Mouse (Mus musculus): ENCODE measurements around the gene Wdr72.

Wdr72 gene

DNA sequence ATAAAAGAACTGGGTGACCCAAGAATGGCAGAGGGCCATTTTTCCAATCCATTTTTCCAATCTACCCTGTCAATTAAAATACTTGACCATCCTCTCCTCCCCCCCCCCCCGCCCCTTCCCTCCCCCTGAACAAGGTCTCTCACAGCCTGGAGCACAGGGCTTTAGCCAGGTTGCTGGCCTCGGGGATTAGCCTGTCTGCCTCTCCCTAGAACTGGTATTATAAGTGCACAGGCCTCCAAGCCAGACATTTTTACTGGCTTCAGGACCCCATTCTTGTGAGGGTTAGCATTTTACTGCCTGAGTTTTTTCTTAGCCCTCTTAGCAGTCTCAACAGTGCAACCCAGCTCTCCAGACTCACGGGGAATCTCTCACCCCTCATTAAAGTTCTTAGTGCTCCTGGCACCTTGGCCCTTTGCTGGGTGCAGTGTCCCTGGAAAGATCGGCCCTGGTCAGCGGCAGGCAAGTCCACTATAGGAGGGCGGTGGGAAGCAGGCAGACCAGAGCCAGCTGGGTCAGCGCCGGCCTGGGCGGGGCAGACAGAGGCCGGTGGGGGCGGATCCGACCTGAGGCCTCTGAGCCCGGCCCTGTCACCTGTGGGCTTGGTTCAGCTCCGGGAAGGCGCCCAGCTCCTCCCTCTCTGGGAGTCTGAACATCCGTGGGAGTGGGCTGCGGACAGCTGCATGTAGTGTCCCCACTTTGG is at the start of gene Wdr72:
Gene Wdr72 (plus strand): TSS at position 596 of the 700 bp plus-strand sequence.
- peak; percentile 83 for DNase-seq

DNA sequence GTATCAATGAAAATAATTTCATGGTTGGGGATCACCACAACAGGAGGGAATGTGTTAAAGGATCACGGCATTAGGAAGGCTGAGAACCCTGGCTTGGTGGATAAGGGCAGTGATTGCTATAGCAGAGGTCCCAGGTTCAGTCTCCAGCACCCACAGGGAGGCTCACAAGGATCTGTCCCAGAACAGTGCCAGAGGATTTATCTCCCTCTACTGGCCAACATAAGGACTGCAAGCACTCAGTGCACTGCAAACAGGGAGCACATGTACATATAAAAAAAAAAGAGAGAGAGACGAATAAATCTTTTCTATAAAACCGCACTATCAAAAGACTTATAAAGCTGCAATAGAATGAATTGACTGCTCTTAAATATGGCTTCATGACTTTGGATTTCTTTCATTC is 43.9 kb upstream of the Wdr72 start:
- DNase-seq = peak; percentile 16

DNA sequence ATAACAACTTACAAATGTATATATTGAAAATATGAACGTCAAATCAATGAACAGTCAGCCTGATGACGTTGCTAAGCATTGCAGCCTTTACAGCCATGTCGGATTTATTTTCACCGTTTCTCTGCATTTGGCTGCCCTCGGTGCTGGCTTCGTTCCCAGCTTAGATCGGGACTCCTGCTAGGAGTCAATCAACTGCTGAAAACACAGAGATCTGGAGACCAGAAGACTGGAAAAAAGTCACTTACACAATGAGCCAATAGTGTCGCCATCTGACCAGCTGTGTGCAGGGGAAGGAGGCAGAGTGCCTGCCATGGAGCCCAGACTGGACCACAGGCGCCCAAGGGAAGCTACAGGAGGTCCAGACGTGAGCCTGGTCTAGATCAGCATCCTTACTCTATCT is 43.4 kb upstream of the Wdr72 start:
- DNase-seq = no peak

DNA sequence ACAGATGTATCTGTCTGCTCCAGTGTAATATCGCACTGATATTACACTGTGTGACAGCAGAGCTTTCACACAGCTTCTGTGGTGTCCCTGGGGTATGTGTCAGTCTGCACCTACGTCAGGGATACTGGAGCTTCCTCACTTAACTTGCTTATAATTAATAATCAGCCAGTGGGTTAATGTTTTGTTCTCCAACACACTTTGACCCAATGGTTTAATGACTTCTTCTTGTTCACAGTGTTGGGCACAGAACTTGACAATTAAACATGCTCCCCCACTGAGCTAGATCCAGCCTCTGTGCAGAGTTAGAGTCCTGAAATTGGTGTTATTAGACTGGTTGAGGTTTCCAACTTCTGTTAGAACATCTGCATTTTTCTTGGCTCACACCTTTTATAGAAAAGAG is 34.2 kb upstream of the Wdr72 start:
- DNase-seq = no peak

DNA sequence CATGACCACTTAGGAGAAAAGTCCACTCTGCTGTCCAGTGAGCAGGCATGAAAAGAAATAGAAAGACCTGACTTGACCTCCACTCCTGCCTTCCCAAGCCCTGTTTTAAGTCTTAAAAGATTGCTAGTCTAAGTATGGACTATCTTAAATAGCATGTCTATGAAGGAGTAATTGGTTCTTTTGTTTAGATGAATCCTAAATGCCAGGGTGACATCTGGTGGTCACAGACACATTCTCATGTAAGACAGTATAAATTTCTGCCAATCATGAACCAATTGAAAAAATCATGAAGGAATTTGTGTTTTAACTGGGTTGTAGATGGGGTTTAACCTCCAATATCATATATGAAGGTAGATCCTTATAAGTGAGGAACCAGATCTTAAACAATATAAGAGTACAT is 31.7 kb upstream of the Wdr72 start:
- DNase-seq = peak; percentile 28

GRCm38 (mm10) chr9:74080241-74080640 is 29.9 kb upstream of the Wdr72 start:
- no peak for DNase-seq

GRCm38 (mm10) chr9:74101591-74101990 is 8.6 kb upstream of the Wdr72 start:
- DNase-seq = peak; percentile 32

GRCm38 (mm10) chr9:74102615-74103014 is 7.5 kb upstream of the Wdr72 start:
- DNase-seq = no peak

DNA sequence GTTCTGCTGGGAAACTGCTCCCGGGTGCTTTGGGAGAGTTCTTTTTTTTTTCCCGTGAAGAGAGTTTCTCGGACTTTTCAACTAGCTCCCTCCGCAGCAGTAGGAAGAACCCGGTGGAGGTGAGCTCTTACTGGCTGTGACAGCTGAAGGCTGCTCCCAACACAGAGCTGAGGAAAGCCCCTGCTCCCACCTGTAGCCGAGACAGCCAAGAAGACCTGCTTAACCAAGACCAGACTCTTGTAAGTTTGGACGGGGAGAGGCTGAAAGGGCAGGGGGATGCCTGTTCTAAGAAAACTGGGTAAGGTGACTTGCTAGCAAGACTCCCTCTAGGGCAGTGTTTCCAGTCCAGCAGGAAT is 283 bp downstream of the Wdr72 start:
- DNase-seq = no peak

GRCm38 (mm10) chr9:74112526-74112925 is 2.4 kb downstream of the Wdr72 start:
- DNase-seq = no peak

DNA sequence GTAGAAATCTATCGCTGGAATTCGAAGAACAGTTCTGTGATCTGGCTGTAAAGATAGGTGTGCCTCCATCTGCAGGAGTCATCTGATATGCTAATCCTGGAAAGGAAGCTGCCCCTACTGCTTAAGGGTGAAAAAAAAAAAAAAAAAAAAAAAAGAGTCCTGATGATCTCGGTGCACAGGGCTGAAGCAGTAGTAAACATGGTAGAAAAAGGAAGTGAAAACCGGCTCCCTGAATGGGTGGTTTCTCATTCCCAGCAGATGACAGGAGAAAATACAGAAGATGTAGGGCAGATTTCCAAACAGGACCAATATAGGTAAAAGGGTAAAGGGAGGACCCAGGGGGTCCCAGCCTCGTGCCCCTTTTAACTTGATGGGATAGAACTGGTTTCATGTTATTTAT is 16.1 kb downstream of the Wdr72 start:
- no peak for DNase-seq

GRCm38 (mm10) chr9:74134010-74134409 is 23.9 kb downstream of the Wdr72 start:
- no peak for DNase-seq

DNA sequence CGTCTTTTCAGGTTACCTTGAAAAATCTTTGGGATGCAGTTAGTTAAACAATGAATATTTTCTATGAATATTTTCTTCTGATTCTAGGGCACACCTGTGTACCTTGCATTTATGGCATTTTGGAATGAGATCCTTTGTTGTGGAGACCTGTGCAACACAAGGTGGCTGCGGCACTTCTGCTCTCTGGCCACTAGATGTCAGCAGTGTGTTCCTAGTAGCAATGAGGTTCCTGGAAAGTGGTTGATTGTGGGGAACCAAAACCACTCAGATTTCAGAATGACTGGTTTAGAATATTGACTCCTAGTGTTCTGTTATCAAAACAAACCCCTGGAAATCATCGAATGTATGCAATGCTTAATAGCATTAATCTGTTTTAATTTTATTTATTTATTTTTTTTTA is 31.7 kb downstream of the Wdr72 start:
- DNase-seq = peak; percentile 80

GRCm38 (mm10) chr9:74142705-74143104 is 32.5 kb downstream of the Wdr72 start:
- no peak for DNase-seq

DNA sequence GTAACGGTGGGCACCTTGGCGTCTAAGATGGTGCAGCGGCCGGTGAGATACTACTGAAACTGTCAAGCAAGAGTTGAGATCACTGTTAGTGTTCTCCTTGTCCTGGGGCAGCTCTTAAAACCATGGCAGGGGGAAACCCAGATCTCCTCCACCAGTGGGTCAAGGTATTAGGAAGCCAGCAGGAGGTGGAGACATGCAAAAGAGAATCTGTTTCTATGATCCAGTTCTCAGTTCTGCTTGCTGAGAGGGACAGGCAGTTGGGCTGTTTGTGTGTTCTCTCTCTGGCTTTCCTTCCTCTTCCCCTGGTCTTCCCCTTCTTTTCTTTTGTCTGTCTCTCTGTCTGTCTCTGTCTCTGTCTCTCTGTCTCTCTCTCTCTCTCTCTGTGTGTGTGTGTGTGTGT is 35.0 kb downstream of the Wdr72 start:
- DNase-seq = no peak

DNA sequence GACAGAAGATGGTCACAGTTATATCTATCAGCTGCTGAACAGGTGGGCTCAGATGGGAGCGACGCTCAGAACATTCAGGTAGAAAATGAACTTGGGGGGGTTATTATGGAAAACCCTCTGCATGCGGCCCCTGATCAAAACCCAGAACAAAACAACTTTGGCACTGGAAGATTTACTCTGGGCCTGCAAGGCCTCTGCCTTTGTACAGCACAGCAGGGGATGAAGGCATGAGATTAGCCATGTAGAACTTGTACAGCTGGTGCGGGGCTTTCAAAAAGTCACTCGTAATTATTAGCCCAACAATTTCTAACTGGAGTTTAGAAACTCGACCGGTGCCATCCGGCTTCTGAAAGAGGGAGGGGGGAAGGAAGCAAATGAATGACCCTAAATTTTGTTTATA is 38.1 kb downstream of the Wdr72 start:
- no peak for DNase-seq

DNA sequence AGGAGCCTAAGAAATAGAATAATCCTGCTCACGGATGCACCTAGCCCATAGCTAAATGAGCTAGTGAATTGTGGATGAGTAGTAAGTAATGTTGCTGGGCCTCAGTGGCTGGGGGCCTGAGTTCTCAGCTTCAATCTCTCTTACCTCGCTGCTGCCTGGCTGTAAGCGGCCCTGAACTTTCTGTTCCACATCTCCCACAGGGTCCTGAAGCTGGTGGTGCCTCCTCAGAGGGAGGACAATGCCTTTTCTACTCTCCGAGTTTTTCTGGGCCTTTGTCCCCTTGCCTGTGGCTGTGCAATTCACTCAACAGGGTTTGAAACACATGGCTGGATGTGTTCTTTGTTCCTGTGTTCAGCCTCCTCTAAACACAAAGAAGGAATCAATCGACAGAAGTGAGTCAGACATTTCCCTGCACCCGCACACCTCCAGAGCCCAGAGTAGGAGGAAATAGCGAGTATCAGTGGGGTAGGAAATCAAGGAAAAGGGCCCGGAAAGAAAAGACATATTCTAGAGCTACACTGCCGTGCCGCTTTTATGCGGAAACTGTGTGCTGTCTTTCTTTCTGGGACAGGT is 50.3 kb downstream of the Wdr72 start:
- no peak for DNase-seq

GRCm38 (mm10) chr9:74165697-74166096 is 55.5 kb downstream of the Wdr72 start:
- no peak for DNase-seq

GRCm38 (mm10) chr9:74169904-74170303 is 59.7 kb downstream of the Wdr72 start:
- no peak for DNase-seq

GRCm38 (mm10) chr9:74186748-74187400 is 76.7 kb downstream of the Wdr72 start:
- no peak for DNase-seq

DNA sequence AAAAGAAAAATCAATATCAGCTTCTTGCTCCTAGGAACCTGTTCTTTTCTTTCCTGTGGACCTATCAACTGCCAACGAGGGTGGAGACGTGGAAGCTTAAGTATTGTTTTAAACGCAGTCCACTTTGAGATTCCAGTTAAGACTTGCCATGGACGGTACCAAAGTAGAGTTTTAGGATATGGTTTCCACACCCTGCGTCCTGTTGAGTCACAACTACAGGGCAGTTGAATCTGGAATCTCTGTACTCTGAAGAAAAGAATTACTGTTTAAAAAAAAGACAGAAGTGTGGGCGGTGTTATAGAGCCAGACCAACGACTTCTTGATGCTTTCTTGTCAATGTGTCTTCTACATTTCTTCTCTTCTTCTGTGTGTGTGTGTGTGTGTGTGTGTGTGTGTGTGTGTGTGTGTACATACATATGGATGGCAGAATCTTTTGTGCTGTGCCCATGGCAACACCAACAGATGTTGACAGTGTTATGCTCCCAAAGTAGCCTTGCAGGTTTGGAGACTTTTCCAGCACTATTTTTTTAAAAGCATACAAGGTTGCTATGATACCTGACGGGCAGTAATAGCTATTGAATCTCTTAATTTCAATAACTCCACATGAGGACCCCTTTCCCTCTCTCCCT is 77.4 kb downstream of the Wdr72 start:
- no peak for DNase-seq

GRCm38 (mm10) chr9:74194898-74195297 is 84.7 kb downstream of the Wdr72 start:
- no peak for DNase-seq

DNA sequence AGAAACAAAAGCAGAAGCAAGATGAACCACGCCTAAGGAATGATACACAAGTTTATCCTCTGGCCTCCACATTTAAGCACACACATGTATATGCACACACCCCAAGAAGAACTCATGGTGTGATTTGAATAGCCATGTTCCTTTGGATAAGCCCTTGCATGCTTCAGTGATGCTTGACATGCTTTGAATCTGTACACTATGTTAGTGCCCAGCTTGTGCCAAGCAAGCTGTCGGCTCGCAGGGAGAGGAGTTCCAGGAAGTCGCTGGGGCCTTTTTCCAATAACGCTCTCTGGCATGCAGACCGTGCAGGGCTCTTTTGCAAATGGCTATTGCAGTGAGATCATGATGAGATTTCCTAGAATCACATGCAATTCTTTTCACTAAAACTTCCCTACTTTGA is 118.1 kb downstream of the Wdr72 start:
- DNase-seq = no peak

DNA sequence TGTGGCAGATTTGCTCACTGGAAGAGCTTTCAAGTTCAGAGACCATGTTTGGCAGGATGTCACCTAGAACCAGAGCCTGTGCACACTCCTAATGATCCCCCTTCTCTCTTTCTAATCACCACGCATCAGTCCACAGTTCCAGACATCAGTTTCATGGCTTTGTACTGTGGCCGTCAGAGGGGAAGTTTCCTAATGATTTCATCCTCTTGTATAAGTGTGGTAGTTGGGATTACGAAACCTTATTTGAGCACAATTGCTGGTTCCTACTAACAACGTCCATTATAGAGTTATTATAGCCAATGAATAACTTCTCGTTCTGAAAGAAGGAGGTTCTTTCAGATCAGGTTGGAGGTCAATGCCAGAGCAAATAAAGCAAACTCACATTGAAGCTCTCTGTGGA is 131.1 kb downstream of the Wdr72 start:
- no peak for DNase-seq
